Mouse (Mus musculus) inflammation-experienced regulatory T-cells (primary cell): ENCODE measurements around the gene Gpr35. TPM values are rescaled to one million over a fixed set of nuclear protein-coding genes. Genes with fewer than 3 reads are reported as not detected.

Experiments used
- polyA plus RNA-seq, 2 experiments: library from polyadenylated mRNA; unstranded; fragments of 100-300 nt; shearing (Covaris generic); gene quantifications; one replicate each; pipeline ENCODE4 v1.2.1; 2017

Gene Gpr35
- polyA plus RNA-seq: 1 to 10 TPM; 1.0 to 2.0 TPM

GRCm38 (mm10) chr1:92950607-92951006, at the start of gene Gpr35:
Gpr35 (plus strand) TSS chr1:92950865.

GRCm38 (mm10) chr1:92902786-92903185, 47.9 kb upstream of the Gpr35 start, which contains the start of gene Ankmy1:
Ankmy1 (minus strand) TSS chr1:92902906.

GRCm38 (mm10) chr1:92906779-92907631, 43.7 kb upstream of the Gpr35 start, which contains the start of gene Dusp28:
Dusp28 (plus strand) TSS chr1:92906981.

GRCm38 (mm10) chr1:92910239-92910885, 40.3 kb upstream of the Gpr35 start, which contains the start of gene Rnpepl1:
Rnpepl1 (plus strand) TSS chr1:92910783.

GRCm38 (mm10) chr1:92934182-92934827, 16.4 kb upstream of the Gpr35 start, which contains the start of gene Capn10:
Capn10 (plus strand) TSS chr1:92934376.

GRCm38 (mm10) chr1:93006061-93006460, 55.4 kb downstream of the Gpr35 start, which contains the start of gene Aqp12:
Aqp12 (plus strand) TSS chr1:93006334.

Other genes starting within 250 kb of the Gpr35 start
- gene Gpc1, start 119.2 kb upstream of the Gpr35 start, polyA plus RNA-seq: 1 to 10 TPM; 6.2 to 9.7 TPM
- gene Ankmy1, start 48.0 kb upstream of the Gpr35 start, polyA plus RNA-seq: 1 to 10 TPM in 1 of 2 experiments, under 1 TPM in 1; 0.36 to 6.9 TPM
- 10 to 100 TPM in 1 of 2 experiments, 1 to 10 TPM in 1; 8.8 to 10.4 TPM for gene Dusp28, start 43.9 kb upstream of the Gpr35 start, polyA plus RNA-seq
- 100 to 1,000 TPM; 121 to 142 TPM for gene Rnpepl1, start 40.1 kb upstream of the Gpr35 start, polyA plus RNA-seq
- gene Capn10, start 16.5 kb upstream of the Gpr35 start, polyA plus RNA-seq: 10 to 100 TPM; 14.3 to 20.1 TPM
- 1 to 10 TPM in 1 of 2 experiments, not detected in 1; 1.8 TPM for gene Aqp12, start 55.5 kb downstream of the Gpr35 start, polyA plus RNA-seq
- 1 to 10 TPM in 1 of 2 experiments, not detected in 1; 3.0 TPM for gene Kif1a, start 151.1 kb downstream of the Gpr35 start, polyA plus RNA-seq
- gene Agxt, start 184.4 kb downstream of the Gpr35 start, polyA plus RNA-seq: not detected
- gene 2310007B03Rik, start 210.1 kb downstream of the Gpr35 start, polyA plus RNA-seq: not detected
- gene Crocc2, start 217.9 kb downstream of the Gpr35 start, polyA plus RNA-seq: 1 to 10 TPM in 1 of 2 experiments, under 1 TPM in 1; 0.02 to 1.2 TPM